Mouse (Mus musculus): Measurements from ENCODE around the gene Cmas. TPM values are rescaled to one million over a fixed set of nuclear protein-coding genes. Genes with fewer than 3 reads are reported as not detected.

The Cmas gene
- 10 to 100 TPM; 25.8 to 29.9 TPM for total RNA-seq (2021)
- long read RNA-seq, experiment 1, transcript Cmas-201 (8 exons, 1,760 nt): major isoform, 52 of 58 reads
- long read RNA-seq, experiment 1, partial matches to known transcripts: 5 of 58 reads
- long read RNA-seq, experiment 1, other reads (novel, unspliced or antisense): 1 of 58 reads
- long read RNA-seq, experiment 2, transcript Cmas-201 (8 exons, 1,760 nt): major isoform, 62 of 69 reads
- long read RNA-seq, experiment 2, partial matches to known transcripts: 3 of 69 reads
- long read RNA-seq, experiment 2, other reads (novel, unspliced or antisense): 4 of 69 reads

GRCm38 (mm10) chr6:142756507-142757333, at the start of gene Cmas:
TSS of gene Cmas (plus strand) at chr6:142756686.
- peak; percentile 83 for DNase-seq

- no peak for DNase-seq
Observed at GRCm38 (mm10) chr6:142706688-142707087, 49.8 kb upstream of the Cmas start.

- DNase-seq: no peak
Observed at GRCm38 (mm10) chr6:142708369-142708768, 48.1 kb upstream of the Cmas start.

GRCm38 (mm10) chr6:142710690-142711089, 45.8 kb upstream of the Cmas start:
- no peak for DNase-seq

GRCm38 (mm10) chr6:142711106-142711505, 45.4 kb upstream of the Cmas start:
- DNase-seq: no peak

GRCm38 (mm10) chr6:142715026-142715425, 41.5 kb upstream of the Cmas start:
- DNase-seq: no peak

- no peak for DNase-seq
Observed at GRCm38 (mm10) chr6:142717186-142717585, 39.3 kb upstream of the Cmas start.

- no peak for DNase-seq
Observed at GRCm38 (mm10) chr6:142718167-142718566, 38.3 kb upstream of the Cmas start.

- DNase-seq: no peak
Observed at GRCm38 (mm10) chr6:142720641-142721040, 35.8 kb upstream of the Cmas start.

GRCm38 (mm10) chr6:142721731-142722130, 34.8 kb upstream of the Cmas start:
- DNase-seq: no peak

GRCm38 (mm10) chr6:142726032-142726431, 30.5 kb upstream of the Cmas start:
- DNase-seq: no peak

GRCm38 (mm10) chr6:142732567-142733290, 23.8 kb upstream of the Cmas start:
- DNase-seq: peak; percentile 23

- DNase-seq: no peak
Observed at GRCm38 (mm10) chr6:142735302-142736005, 21.0 kb upstream of the Cmas start.

- DNase-seq: no peak
Observed at GRCm38 (mm10) chr6:142738225-142738624, 18.3 kb upstream of the Cmas start.

GRCm38 (mm10) chr6:142738637-142739036, 17.8 kb upstream of the Cmas start:
- no peak for DNase-seq

GRCm38 (mm10) chr6:142741763-142742162, 14.7 kb upstream of the Cmas start:
- DNase-seq: no peak

GRCm38 (mm10) chr6:142743193-142743592, 13.3 kb upstream of the Cmas start:
- DNase-seq: no peak

- DNase-seq: no peak
Observed at GRCm38 (mm10) chr6:142745484-142745883, 11.0 kb upstream of the Cmas start.

GRCm38 (mm10) chr6:142746765-142747164, 9.7 kb upstream of the Cmas start:
- DNase-seq: no peak

- no peak for DNase-seq
Observed at GRCm38 (mm10) chr6:142747165-142747564, 9.3 kb upstream of the Cmas start.

GRCm38 (mm10) chr6:142748057-142748708, 8.3 kb upstream of the Cmas start:
- no peak for DNase-seq

GRCm38 (mm10) chr6:142751365-142751764, 5.1 kb upstream of the Cmas start:
- no peak for DNase-seq

All from gastrocnemius, postnatal 25 days (tissue).